Mouse (Mus musculus) olfactory bulb, adult 2 months (tissue): ENCODE data around the gene Cd37.

Experiments used
- CTCF ChIP-seq: fragments of 200-500 bp; IDR thresholded peaks from 2 replicates; pipeline ENCODE4 v1.5.1; 2012; ENCODE audit warnings: low read depth, mild to moderate bottlenecking, low read length, moderate library complexity; ENCODE audit not compliant: insufficient read depth
- POLR2A ChIP-seq: fragments of 200-500 bp; IDR thresholded peaks from 2 replicates; pipeline ENCODE4 v1.6.1; 2012; ENCODE audit warnings: mild to moderate bottlenecking, low read depth, low read length, moderate library complexity; ENCODE audit not compliant: insufficient read depth

DNA sequence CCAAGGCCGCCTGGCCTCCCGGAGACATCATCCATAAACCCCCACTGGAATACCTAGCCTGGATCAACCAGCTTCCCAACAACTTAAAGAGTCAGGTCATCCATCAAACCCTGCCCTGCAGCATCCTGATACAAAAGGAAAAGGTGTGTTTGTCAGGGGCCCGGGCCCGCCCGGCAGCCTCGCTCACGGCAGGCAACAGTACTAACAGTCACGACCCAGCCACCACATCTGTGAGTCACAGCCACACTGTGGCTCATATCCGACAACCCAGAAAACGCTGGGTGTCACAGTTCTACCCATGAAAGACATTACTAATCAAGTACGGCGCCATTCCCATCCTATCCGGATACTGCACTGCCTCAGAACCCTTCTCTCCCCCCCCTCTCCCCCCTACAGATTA is 47.6 kb upstream of the Cd37 start:
- TF ChIP-seq CTCF (no peak), POLR2A (no peak)
